Mouse (Mus musculus) MEL-GATA-1-ER (cell line): ENCODE measurements at regions not wholly inside any gene's neighbourhood (a gene's known extent, or its start where the extent isn't known, plus 50 kb on each side); places are given as distances from the start of the nearest gene placed in this dataset.
"Not testable (repeated sequence)": the region's sequence is repeated elsewhere in the genome, so short reads cannot be mapped to it uniquely, and the experiment has no call there.

Experiments used
- DNase-seq: peaks from one replicate; pipeline ENCODE4 v3.0.0-alpha.2; 2012; ENCODE audit warnings: low read depth; ENCODE audit errors: extremely low read depth

DNA sequence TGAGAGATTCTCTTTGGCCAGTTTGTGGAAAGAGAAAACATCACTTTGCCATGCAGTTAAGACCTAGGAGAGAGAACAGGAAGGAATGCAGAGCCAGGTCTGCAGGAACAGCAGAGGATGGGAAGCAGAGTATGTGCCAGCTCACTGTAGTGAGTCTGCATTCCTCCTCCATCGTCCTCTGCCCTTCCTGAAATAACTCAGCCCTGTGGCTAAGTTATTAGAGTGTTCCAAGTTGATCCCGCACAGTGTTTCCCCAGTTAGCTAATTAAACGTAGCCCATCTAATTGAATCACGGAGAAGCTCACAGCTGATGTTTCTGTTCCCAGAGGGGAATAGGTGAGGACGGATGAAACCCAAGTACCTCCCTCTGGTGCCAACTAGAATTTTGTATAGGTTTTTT, 142.3 kb upstream of the Rack1 start:
- no peak for DNase-seq

DNA sequence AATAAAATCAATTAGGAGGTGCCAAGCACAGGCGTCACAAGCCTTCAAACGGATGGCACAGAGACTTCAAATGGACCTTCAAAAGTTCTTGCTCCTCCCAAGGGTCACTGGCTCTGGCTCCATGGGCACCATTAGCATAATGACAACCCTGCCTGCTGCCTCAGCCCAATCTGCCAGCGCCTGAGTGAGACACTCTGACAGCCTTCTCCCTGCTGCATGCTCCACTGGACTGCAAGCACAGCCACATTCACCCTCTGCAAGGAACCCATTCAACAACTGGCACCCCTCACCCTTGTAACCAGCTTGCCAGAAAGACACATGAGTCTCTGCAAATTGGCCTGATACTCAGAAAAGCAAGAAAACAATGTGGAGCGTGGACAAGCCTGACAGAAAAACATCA, 138.5 kb upstream of the Rack1 start:
- no peak for DNase-seq

DNA sequence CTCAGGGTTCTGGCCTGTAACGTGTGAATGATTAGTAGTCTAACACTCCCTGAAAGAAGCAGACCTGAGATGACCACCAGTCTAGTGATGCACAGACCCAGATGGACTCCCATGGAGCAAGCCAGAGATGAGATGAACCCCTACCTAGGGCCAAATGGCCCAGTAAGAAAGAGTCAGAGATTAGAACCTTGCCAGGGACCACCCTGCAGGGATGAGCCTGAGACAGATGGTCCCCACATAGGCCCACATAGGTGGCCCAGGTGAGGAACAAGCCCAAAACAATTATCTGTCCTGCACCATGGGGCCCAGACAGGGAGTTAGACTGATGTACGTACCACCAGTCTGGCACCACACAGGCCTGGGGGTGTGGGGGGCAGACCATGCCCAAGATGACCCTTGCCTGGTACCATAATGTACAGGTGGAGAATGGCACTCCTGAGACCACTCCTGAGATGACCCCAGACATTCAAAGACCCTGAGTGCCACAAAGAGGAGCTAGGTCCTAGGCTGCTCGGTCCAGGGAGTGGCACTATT, 115.3 kb upstream of the Rack1 start:
- no peak for DNase-seq

DNA sequence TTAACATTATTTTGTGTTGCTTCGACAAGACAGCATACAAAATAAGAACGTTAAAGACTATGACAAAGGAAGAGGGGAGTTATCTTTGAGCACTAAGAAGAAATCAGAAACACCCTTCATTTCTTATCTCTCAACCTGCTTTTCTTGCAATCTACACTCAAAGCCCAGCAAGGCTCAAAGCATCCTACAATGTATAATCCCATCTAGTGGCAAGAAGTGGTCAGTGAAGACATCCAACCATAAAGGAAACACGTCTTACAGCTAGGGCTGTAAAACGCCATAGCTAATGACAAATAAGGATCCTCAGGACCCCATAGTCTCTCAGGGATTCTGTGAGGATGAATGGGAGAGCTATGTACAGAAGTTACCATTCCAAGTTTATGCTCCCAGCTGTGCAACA, 110.1 kb upstream of the Rack1 start:
- no peak for DNase-seq

DNA sequence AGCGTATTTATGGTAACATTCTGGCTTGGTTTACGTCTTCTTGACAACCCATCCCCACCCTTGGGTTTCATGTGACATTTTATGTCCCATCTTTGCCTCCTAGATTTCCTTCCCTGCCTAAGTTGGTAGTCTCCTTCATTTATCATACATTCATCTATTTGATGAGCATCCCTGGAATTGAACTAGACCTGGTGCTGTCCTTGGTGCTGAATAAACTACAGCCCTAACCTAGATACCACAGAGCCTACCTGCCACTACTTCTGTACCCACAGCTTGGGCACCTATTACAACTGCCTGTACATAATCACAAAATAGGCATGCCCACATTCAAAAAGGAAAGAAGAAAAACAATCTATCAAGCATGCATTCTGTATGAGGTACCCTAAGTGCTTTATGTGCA, 103.8 kb upstream of the Rack1 start:
- peak; percentile 2 for DNase-seq

DNA sequence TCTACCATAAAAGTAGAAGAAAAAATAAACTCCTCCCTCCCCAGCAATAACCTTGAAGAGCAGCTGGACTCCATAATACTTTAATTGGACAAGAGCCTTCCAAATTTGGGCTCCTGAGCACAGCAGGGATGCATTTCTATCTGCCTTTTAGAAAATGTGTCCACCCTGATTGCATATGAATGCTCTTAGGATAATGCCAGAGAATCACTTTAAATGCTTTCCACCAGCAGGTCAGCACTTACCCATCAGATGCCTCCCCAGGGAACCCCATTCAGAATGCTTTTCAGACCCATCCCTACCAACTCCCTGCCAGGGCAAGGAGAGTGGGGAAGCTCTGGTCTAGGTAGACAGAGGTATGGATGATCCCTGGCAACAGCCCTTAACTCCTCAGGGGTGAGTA, 102.9 kb upstream of the Rack1 start:
- no peak for DNase-seq

DNA sequence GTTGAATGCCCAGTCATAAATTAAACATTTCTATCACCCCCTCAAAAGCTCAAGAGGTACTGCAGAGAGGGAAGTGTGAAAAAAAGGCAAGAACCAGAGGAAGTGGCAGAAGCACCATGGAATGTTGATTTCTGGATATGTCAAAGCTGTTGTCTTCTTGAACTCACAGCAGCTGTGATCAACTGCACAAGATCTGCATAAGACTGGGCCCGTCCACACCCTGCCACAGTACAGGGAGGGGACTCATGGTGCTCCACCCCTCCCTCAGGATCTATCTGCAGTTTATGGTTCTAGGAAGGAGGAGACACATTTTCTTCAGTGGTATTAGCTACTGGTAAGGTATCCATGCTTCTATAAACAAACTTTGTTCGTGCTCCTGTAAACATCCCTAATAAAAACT, 92.9 kb upstream of the Rack1 start:
- DNase-seq = no peak

DNA sequence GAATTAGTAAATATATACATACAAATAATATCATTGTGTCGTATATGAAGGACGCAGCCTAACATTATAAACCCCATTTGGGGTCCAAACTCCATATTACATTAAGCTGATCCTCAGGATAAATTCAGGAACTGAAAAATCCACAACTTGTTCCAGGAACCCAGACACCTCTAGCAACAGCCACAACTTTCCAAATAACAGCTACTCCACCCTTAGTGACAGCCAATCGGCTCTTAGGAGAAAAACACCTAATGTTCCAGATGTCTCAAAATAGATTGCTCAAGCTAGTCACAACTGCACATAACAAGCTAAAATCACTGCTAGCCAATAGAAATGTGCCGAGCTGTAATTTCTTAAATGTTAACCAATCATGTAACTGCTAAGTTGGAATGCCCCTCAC, 89.2 kb upstream of the Rack1 start:
- no peak for DNase-seq

DNA sequence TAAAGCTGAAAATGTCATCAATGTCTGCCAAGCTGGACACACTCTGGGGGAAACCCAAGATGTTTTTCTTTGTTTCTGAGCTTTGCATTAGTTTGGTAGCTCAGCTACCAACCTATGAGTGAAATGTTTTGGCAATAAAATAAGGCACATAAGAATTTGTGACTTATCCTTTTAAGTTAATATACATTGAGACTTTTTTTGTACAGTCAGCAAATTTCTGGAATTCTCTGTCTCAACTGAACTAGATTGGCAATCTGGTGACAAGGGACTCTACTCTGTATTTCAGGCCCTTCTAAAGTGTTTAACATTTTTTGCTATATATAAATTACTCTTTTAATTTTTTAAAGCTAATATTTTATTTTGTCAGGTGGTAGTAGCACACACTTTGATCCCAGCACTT, 76.1 kb upstream of the Rack1 start:
- DNase-seq = no peak

DNA sequence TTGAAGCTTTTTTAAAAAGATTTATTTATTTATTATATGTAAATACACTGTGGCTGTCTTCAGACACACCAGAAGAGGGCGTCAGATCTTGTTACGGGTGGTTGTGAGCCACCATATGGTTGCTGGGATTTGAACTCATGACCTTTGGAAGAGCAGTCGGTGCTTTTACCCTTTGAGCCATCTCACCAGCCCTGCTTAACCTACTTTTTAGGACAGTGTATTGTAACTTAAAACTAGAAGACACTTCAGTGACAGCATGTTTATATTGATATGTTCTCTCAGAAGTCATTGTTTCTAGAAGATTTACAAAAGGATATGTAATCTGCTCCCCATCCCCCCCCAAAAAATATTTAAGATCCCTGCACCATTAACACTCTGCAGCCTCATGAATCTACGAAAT, 69.3 kb upstream of the Rack1 start:
- not testable (repeated sequence) for DNase-seq

DNA sequence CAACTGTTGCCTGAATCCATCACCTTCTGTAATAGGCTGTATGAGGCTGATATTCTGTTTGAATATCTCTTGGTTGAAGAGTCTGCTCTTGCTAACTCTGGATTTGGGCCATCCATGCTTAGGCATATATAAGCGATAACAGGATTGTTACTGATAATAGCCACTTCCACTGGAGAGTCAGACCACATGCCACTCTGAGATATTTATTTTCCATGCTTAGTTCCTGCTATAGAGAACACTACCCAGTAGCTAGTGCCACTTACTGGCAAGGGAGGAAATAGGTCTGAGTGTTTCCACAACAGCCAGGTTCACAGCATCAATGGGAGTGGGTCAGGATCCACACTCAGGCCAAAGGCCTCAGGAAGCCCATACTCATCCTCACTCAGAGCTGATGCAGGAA, 53.6 kb upstream of the Rack1 start:
- no peak for DNase-seq

DNA sequence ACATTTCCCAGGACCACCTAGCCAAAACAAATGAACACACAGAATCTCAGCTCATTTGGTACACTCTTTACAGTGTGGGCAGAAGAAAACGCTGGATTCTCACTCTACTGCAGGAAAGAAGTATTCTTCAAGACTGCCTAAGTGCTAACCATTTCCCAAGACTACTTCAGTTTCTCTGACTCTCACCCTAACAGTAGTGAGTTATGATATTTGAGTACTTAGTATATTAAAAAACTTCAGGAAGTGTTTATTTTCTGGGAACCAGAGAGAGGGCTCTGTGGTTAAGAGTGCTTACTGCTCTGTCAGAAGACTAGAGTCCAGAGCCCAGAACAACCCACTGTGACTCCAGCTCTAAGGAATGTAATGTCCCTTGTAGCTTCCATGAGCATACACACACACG, 52.1 kb upstream of the Rack1 start:
- no peak for DNase-seq
